Mouse (Mus musculus) spleen, postnatal 0 days (tissue): ENCODE measurements around the gene Ltb4r1. TPM values are rescaled to one million over a fixed set of nuclear protein-coding genes. Genes with fewer than 3 reads are reported as not detected.

Experiments used
- polyA plus RNA-seq: library from polyadenylated mRNA; unstranded; fragments of >200 nt; fragmentation: Nextera tagmentation; extraction: Ambion mirVana; gene quantifications from 2 replicates; pipeline ENCODE4 v1.2.1, GENCODE M21; 2015

Ltb4r1 gene
- 33.2 and 51.6 TPM in 2 replicates for polyA plus RNA-seq

DNA sequence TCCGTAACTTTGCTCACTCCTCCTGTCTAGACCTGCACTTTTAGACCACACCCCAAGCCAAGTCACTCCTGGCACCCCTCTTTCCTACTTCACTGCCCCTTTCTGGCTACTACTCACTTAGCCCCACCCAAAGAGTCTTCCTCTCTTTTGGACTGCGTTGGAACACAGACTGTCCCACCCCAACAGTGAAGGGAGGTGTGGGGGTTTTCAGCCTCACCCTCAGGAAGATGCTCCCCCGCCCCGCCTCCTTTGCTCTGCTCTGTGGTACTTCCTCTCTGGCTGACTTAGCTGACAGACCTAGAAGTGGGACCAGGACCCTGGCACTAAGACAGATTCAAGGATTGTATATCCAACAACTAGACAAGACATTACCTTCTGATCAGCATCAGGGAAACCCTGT is at the start of gene Ltb4r1:
Gene Ltb4r1 (plus strand): TSS at position 267 of the 400 bp plus-strand sequence.

GRCm38 (mm10) chr14:55721700-55722437 is 43.9 kb upstream of the Ltb4r1 start, which contains the start of gene Rabggta:
Gene Rabggta (minus strand): TSS chr14:55722263.

DNA sequence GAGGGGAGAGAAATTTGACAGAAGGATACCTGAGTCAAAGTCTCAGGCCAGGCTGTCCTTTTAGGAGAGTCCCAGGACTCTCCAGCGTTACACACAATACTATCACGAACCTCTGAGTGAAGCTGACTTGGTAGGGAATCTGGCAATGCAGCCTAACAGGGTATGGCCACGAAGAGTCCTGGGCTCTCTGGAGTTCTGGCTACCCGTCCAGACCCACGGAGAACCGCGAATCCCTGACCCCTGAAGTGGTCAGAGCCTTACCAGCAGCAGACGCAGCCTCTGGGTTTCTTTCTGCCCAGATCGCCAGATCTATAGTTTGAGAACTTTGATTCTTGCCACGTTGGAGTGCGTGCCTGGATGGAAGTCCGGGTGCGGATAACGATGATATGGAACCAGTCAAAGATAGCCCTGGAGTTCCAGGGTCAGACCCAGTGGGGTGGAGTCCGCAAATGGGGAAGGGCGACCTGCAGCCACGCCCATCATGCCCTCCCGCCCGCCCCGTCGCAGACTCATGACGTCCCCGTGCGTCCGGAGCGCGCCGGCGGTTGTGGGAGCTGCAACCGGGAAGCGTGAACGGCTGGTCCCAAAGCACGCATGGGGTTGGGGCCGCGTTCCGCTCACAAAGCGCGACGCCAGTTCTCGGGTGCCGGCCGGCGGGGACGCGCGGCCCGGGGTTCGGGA is 20.4 kb upstream of the Ltb4r1 start, which contains the start of the genes Dhrs1 and Nop9:
Gene Dhrs1 (minus strand): TSS at position 511 of the 681 bp plus-strand sequence.
Gene Nop9 (plus strand): TSS at position 514 of the 681 bp plus-strand sequence.

DNA sequence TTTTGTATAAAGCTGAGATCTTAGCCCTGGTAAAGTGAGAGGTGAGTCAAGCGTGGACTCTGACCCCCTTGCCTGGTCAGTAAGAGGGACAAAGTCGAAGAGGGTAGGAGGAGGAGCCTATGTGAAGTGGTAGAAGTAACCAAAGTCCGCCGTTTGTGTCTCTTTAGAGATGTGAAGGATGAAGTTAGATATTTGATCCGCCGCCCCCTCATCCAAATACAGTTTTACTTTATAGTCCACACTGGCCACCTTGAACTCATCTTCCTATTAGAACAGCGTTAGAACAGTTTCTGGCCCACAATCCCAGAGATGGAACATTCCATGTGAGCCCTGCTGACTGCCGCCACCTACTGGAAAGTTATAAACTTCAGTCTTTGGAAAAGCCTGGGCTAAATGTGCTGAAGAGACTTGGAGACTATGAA is 7.4 kb upstream of the Ltb4r1 start, which contains the start of gene Cideb:
Gene Cideb (minus strand): TSS at position 96 of the 422 bp plus-strand sequence.

DNA sequence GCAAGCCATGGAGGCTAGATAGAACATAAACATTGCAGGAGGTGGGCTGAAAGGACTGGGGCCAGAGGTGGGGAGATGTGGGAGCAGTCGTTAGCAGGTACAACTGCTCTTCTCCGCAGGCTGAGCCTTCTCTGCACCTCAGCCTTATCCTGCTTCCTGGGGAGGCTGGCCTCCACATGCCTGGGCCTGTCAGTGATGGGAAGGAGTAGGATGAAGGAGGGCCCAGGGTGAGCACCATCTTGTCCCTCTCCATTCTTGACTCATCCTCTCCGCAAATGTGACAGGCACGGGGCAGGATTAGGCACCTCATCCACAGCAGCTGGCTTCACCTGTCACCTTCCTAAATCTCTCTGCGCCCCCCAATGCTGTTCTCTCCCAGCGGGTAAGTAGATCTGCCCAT is 4.6 kb upstream of the Ltb4r1 start, which contains the start of gene Ltb4r2:
Gene Ltb4r2 (plus strand): TSS at position 266 of the 400 bp plus-strand sequence.

GRCm38 (mm10) chr14:55783958-55784235 is 18.1 kb downstream of the Ltb4r1 start, which contains the start of gene Adcy4:
Gene Adcy4 (minus strand): TSS chr14:55784095.

DNA sequence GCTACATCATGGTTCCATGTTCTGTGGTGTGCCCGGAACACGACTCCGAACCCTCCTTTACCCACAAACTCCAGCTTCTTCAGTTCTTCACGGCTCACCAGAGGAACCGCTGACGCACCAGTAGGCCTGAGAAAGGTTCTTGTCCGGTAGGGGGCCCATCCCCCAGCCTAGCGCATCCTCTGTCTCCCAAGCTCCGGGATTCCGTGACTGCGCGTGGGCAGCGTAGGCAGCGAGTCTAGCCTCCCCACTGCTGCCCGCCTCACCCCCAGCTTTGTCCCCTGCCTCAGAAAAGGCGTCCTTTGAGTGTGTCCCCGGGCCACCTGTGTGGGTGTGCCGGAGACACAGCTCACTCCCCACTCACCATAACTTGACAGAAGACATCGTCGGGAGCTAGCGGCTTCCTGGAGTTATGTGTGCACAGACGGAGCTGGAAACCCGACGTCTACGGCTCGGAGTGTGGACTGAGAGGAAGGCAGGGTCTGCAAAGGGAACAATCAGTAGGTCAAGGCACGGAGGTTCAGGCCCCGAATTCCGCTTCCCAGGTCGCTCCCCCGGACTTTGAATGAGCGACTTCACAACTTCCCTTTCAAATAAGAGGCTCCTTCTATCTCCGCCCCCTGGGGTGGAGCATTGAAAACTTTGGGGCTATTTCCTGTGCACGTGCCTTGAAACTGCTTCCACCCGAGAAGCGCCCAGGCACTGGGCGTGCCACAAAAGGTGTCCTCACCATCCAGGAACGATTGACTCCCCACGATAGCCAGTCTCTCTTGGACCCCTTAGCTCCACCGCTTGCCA is 22.7 kb downstream of the Ltb4r1 start, which contains the start of gene Ripk3:
Gene Ripk3 (minus strand): TSS at position 610 of the 795 bp plus-strand sequence.

Other genes starting within 250 kb of the Ltb4r1 start
- not detected in 2 replicates for gene Nrl, start 241.0 kb upstream of the Ltb4r1 start, polyA plus RNA-seq
- gene Pck2, start 225.7 kb upstream of the Ltb4r1 start, polyA plus RNA-seq = 74.2 and 76.3 TPM in 2 replicates
- gene Dcaf11, start 206.0 kb upstream of the Ltb4r1 start, polyA plus RNA-seq = 36.9 and 41.9 TPM in 2 replicates
- 2.7 and 3.2 TPM in 2 replicates for gene A730061H03Rik, start 205.6 kb upstream of the Ltb4r1 start, polyA plus RNA-seq
- 0.37 and 0.45 TPM in 2 replicates for gene Fitm1, start 190.3 kb upstream of the Ltb4r1 start, polyA plus RNA-seq
- gene Psme1, start 187.8 kb upstream of the Ltb4r1 start, polyA plus RNA-seq = 145 and 162 TPM in 2 replicates
- 46.7 and 47.4 TPM in 2 replicates for gene Emc9, start 180.7 kb upstream of the Ltb4r1 start, polyA plus RNA-seq
- gene Psme2, start 174.8 kb upstream of the Ltb4r1 start, polyA plus RNA-seq = 233 and 255 TPM in 2 replicates
- 16.4 and 19.3 TPM in 2 replicates for gene Rnf31, start 174.3 kb upstream of the Ltb4r1 start, polyA plus RNA-seq
- 34.6 and 38.5 TPM in 2 replicates for gene Irf9, start 162.4 kb upstream of the Ltb4r1 start, polyA plus RNA-seq
- gene Rec8, start 147.9 kb upstream of the Ltb4r1 start, polyA plus RNA-seq = 5.8 and 7.8 TPM in 2 replicates
- gene Ipo4, start 130.0 kb upstream of the Ltb4r1 start, polyA plus RNA-seq = 24.1 and 28.0 TPM in 2 replicates
- 0.64 and 1.7 TPM in 2 replicates for gene Gm49378, start 128.1 kb upstream of the Ltb4r1 start, polyA plus RNA-seq
- gene Tm9sf1, start 122.2 kb upstream of the Ltb4r1 start, polyA plus RNA-seq = 56.5 and 57.4 TPM in 2 replicates
- 0.56 and 0.63 TPM in 2 replicates for gene Tssk4, start 115.8 kb upstream of the Ltb4r1 start, polyA plus RNA-seq
- gene Mdp1, start 105.5 kb upstream of the Ltb4r1 start, polyA plus RNA-seq = 30.4 TPM in 2 replicates
- gene Gmpr2, start 94.0 kb upstream of the Ltb4r1 start, polyA plus RNA-seq = 27.5 and 30.5 TPM in 2 replicates
- 303 and 330 TPM in 2 replicates for gene Nedd8, start 93.8 kb upstream of the Ltb4r1 start, polyA plus RNA-seq
- 25.8 and 29.4 TPM in 2 replicates for gene Tinf2, start 84.1 kb upstream of the Ltb4r1 start, polyA plus RNA-seq
- 1.5 and 2.0 TPM in 2 replicates for gene Tgm1, start 52.0 kb upstream of the Ltb4r1 start, polyA plus RNA-seq
- gene Rabggta, start 43.7 kb upstream of the Ltb4r1 start, polyA plus RNA-seq = 9.9 and 14.2 TPM in 2 replicates
- 29.1 and 35.1 TPM in 2 replicates for gene Dhrs1, start 20.3 kb upstream of the Ltb4r1 start, polyA plus RNA-seq
- gene Nop9, start 20.3 kb upstream of the Ltb4r1 start, polyA plus RNA-seq = 28.7 and 31.5 TPM in 2 replicates
- 0.23 TPM in 1 of 2 replicates, not detected in the other for gene Cideb, start 7.5 kb upstream of the Ltb4r1 start, polyA plus RNA-seq
- gene Ltb4r2, start 4.5 kb upstream of the Ltb4r1 start, polyA plus RNA-seq = 0.49 and 0.78 TPM in 2 replicates
- gene Adcy4, start 18.1 kb downstream of the Ltb4r1 start, polyA plus RNA-seq = 1.9 and 3.1 TPM in 2 replicates
- gene Ripk3, start 22.9 kb downstream of the Ltb4r1 start, polyA plus RNA-seq = 28.4 and 31.4 TPM in 2 replicates
- 4.8 and 7.3 TPM in 2 replicates for gene Nfatc4, start 57.2 kb downstream of the Ltb4r1 start, polyA plus RNA-seq
- 1.6 and 2.8 TPM in 2 replicates for gene Nynrin, start 88.0 kb downstream of the Ltb4r1 start, polyA plus RNA-seq
- 0.05 and 0.22 TPM in 2 replicates for gene Cbln3, start 118.4 kb downstream of the Ltb4r1 start, polyA plus RNA-seq
- 7.6 and 10.2 TPM in 2 replicates for gene Khnyn, start 119.0 kb downstream of the Ltb4r1 start, polyA plus RNA-seq
- 22.0 and 25.5 TPM in 2 replicates for gene Sdr39u1, start 134.3 kb downstream of the Ltb4r1 start, polyA plus RNA-seq
- gene Cma1, start 178.7 kb downstream of the Ltb4r1 start, polyA plus RNA-seq = 249 and 554 TPM in 2 replicates
- gene Cma2, start 185.0 kb downstream of the Ltb4r1 start, polyA plus RNA-seq = 0.45 and 0.92 TPM in 2 replicates